Mouse (Mus musculus): ENCODE measurements around the gene Gria1. TPM values are rescaled to one million over a fixed set of nuclear protein-coding genes. Genes with fewer than 3 reads are reported as not detected.

Gene Gria1
- polyA plus RNA-seq, 1 experiment from 2014 or later: 1.1 TPM

DNA sequence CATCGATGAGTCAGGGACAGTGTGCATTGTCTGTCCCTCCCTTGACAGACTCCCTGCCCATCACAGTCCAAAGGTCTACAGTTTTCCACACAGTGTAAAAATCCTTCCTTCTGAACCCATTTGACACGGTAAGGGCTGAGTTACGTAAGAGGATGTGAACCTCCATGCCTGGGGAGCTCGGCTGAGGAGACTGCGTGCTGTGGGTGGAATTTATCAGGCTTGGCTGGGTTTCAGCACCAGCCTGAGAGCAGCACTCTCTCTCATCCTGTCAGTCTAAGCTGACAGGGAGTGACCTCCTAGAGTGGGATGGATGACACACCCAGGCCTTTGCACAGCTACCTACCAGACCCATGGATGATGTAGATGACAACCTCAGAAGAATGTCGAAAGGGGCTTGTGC lies 158.9 kb downstream of the Gria1 start:
- Histone ChIP-seq H3K4me3 (ENCODE audit: low read depth, low read length) (no peak overlapping the region), H3K27me3 (replicated peaks; ENCODE audit: control insufficient read depth, insufficient read depth, low read length) (no peaks in the 10 kb centered on the region), H3K4me1 (replicated peaks; ENCODE audit: control insufficient read depth, insufficient read depth, low read length) (no peaks in the 10 kb centered on the region), H3K4me2 (ENCODE audit: low read length) (no peak overlapping the region), H3K9ac (ENCODE audit: low read length) (no peak overlapping the region), H3K27ac (ENCODE audit: low read depth) (no peak overlapping the region), H3K9me3 (ENCODE audit: control insufficient read depth, low read length) (no peaks in the 10 kb centered on the region), H3K36me3 (ENCODE audit: control insufficient read depth, insufficient read depth, low read length) (no peaks in the 10 kb centered on the region)
- 72% methylated on average over 6 of the region's 6 CpGs for WGBS
- ATAC-seq (replicated peaks; ENCODE audit: low FRiP score, low TSS enrichment, low read depth) (no peak), DNase-seq (ENCODE audit: low spot score) (no peak)

DNA sequence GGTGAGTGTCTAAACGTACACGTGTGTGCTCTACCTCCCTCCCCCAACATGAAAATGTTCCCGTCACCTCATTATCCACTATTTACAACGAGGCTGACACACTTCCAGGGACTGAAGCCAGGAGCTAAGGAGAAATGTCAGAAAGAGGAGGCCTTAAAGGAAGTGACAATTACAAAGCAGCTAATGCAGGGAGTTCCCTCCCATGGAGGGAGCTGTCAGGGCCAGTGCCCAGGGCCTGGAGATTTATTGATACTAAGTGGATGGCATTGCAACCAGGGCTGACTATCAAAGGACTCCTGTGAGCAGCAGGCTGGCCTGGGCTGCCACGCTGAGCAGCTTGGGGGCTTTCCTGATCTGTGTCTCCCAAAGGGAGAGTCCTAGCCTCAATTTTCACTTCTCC lies 163.0 kb downstream of the Gria1 start:
- ATAC-seq (replicated peaks; ENCODE audit: low FRiP score, low TSS enrichment, low read depth) (no peak), DNase-seq (ENCODE audit: low spot score) (no peak)
- WGBS: 58% methylated on average over 5 of the region's 5 CpGs
- H3K36me3 ChIP-seq (ENCODE audit: control insufficient read depth, insufficient read depth, low read length): no peaks in the 10 kb centered on the region
- no peaks in the 10 kb centered on the region for H3K4me1 ChIP-seq (replicated peaks; ENCODE audit: control insufficient read depth, insufficient read depth, low read length)
- no peak overlapping the region for H3K4me3 ChIP-seq (ENCODE audit: low read depth, low read length)
- H3K27ac ChIP-seq (ENCODE audit: low read depth): no peak overlapping the region
- H3K9ac ChIP-seq (ENCODE audit: low read length): no peak overlapping the region
- no peaks in the 10 kb centered on the region for H3K27me3 ChIP-seq (replicated peaks; ENCODE audit: control insufficient read depth, insufficient read depth, low read length)
- no peak overlapping the region for H3K4me2 ChIP-seq (ENCODE audit: low read length)
- H3K9me3 ChIP-seq (ENCODE audit: control insufficient read depth, low read length): no peaks in the 10 kb centered on the region

DNA sequence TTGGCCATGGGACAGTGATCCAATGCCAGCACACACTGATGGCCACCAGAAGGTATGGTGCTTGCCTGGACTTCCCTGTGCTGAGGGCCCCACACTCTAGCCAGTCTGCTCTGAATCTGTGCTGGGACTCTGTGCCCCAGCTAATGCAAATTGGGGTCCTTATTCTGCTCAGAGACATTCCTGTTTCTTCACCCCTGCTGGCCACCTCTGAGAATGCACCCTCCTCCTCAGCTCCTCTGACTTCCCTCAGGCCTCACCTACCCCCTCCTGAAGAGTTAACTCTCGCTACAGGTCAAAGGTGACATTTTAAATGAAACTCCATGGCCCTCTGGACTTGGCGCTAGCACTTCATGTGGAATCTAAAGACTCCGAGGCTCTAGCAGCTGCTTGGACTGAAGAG lies 165.4 kb downstream of the Gria1 start:
- no peaks in the 10 kb centered on the region for H3K36me3 ChIP-seq (ENCODE audit: control insufficient read depth, insufficient read depth, low read length)
- ATAC-seq (replicated peaks; ENCODE audit: low FRiP score, low TSS enrichment, low read depth): no peak
- no peaks in the 10 kb centered on the region for H3K4me1 ChIP-seq (replicated peaks; ENCODE audit: control insufficient read depth, insufficient read depth, low read length)
- no peak overlapping the region for H3K4me2 ChIP-seq (ENCODE audit: low read length)
- H3K27ac ChIP-seq (ENCODE audit: low read depth): no peak overlapping the region
- DNase-seq (ENCODE audit: low spot score): no peak
- H3K9ac ChIP-seq (ENCODE audit: low read length): no peak overlapping the region
- H3K4me3 ChIP-seq (ENCODE audit: low read depth, low read length): no peak overlapping the region
- H3K27me3 ChIP-seq (replicated peaks; ENCODE audit: control insufficient read depth, insufficient read depth, low read length): no peaks in the 10 kb centered on the region
- WGBS: 29% methylated on average over 3 of the region's 3 CpGs
- H3K9me3 ChIP-seq (ENCODE audit: control insufficient read depth, low read length): no peaks in the 10 kb centered on the region

DNA sequence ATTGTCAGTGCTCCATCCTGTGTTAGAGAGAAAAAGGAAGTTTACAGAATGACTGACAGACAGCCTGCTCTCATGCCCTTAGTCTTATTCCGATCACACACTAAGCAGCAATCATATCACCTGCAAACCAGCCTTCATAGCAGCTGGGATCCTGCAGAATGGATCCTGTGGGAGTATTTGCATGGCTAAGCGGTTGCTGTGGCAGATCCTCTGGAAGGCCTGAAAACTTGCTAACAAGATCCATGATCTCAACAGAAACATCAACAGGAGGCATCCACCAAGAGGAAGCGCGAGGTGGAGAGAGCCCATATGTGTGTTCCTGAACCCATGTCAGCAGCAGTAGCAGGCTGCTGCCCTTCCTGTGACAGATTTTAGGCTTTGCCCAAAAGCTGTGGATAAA lies 173.0 kb downstream of the Gria1 start:
- no peak overlapping the region for H3K4me2 ChIP-seq (ENCODE audit: low read length)
- no peaks in the 10 kb centered on the region for H3K36me3 ChIP-seq (ENCODE audit: control insufficient read depth, insufficient read depth, low read length)
- no peak overlapping the region for H3K4me3 ChIP-seq (ENCODE audit: low read depth, low read length)
- H3K27ac ChIP-seq (ENCODE audit: low read depth): no peak overlapping the region
- H3K9me3 ChIP-seq (ENCODE audit: control insufficient read depth, low read length): no peaks in the 10 kb centered on the region
- no peak for DNase-seq (ENCODE audit: low spot score)
- no peaks in the 10 kb centered on the region for H3K27me3 ChIP-seq (replicated peaks; ENCODE audit: control insufficient read depth, insufficient read depth, low read length)
- no peak overlapping the region for H3K9ac ChIP-seq (ENCODE audit: low read length)
- WGBS: 86% methylated on average over 4 of the region's 4 CpGs
- H3K4me1 ChIP-seq (replicated peaks; ENCODE audit: control insufficient read depth, insufficient read depth, low read length): no peaks in the 10 kb centered on the region
- no peak for ATAC-seq (replicated peaks; ENCODE audit: low FRiP score, low TSS enrichment, low read depth)

DNA sequence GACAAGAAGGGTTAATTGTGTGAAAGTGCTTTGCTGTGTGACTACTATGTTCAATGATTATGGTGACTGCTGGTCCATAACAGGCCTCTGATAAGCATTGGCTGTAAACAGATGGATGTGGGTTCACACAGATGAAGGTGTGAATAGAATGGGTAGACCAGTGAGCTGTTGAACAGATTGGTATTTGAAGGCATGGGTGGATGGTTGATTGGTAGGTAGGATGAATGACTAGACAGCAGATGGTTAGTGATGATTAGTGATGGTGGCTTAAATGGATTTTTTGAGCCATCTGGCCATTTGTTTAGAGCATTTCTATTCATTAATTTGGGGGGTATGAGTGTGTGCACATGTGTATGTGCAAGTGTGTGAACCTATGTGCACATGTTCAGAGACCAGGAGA lies 173.9 kb downstream of the Gria1 start:
- H3K9me3 ChIP-seq (ENCODE audit: control insufficient read depth, low read length): no peaks in the 10 kb centered on the region
- H3K27ac ChIP-seq (ENCODE audit: low read depth): no peak overlapping the region
- H3K4me1 ChIP-seq (replicated peaks; ENCODE audit: control insufficient read depth, insufficient read depth, low read length): no peaks in the 10 kb centered on the region
- no peak overlapping the region for H3K4me2 ChIP-seq (ENCODE audit: low read length)
- no peak for ATAC-seq (replicated peaks; ENCODE audit: low FRiP score, low TSS enrichment, low read depth)
- no peaks in the 10 kb centered on the region for H3K27me3 ChIP-seq (replicated peaks; ENCODE audit: control insufficient read depth, insufficient read depth, low read length)
- no peak for DNase-seq (ENCODE audit: low spot score)
- H3K9ac ChIP-seq (ENCODE audit: low read length): no peak overlapping the region
- no peaks in the 10 kb centered on the region for H3K36me3 ChIP-seq (ENCODE audit: control insufficient read depth, insufficient read depth, low read length)
- H3K4me3 ChIP-seq (ENCODE audit: low read depth, low read length): no peak overlapping the region

DNA sequence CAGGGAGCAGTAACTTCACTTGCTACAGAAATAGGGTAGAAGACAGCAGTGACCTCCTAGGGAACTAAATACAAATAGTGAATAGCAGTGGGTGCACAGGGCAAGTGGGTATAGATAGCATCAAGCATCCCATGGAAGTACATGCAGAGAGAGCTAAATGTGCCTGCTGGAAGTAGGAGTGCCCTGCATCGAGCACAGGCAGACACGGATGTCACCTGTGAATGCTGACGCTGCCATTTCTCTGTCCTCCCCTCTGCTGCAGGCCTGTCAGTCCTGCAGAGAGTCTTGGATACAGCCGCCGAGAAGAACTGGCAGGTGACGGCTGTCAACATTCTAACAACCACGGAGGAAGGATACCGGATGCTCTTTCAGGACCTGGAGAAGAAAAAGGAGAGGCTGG lies 178.2 kb downstream of the Gria1 start:
- WGBS: 83% methylated on average over 8 of the region's 8 CpGs
- Histone ChIP-seq H3K27ac (ENCODE audit: low read depth) (no peak overlapping the region), H3K9ac (ENCODE audit: low read length) (no peak overlapping the region), H3K4me3 (ENCODE audit: low read depth, low read length) (no peak overlapping the region), H3K4me2 (ENCODE audit: low read length) (no peak overlapping the region), H3K4me1 (replicated peaks; ENCODE audit: control insufficient read depth, insufficient read depth, low read length) (no peaks in the 10 kb centered on the region), H3K9me3 (ENCODE audit: control insufficient read depth, low read length) (no peaks in the 10 kb centered on the region), H3K36me3 (ENCODE audit: control insufficient read depth, insufficient read depth, low read length) (no peaks in the 10 kb centered on the region), H3K27me3 (replicated peaks; ENCODE audit: control insufficient read depth, insufficient read depth, low read length) (no peaks in the 10 kb centered on the region)
- DNase-seq (ENCODE audit: low spot score) (no peak), ATAC-seq (replicated peaks; ENCODE audit: low FRiP score, low TSS enrichment, low read depth) (no peak)

DNA sequence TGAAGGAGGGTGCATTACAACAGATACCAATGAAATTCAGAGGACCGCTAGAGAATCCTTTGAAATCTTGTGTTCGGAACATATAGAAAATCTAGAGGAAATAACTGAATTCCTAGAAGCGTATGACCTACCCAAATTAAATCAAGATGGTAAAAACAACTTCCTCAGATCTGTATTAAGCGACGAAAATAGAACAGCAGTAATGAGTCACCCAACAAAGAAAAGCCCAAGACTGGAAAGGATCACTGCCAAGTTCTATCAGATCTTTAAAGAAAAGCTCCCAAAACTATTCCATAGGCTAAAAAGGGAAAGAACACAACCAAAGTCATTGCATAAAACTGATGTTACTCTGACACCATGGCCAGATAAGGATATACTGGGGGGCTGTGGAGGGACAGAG lies 183.6 kb downstream of the Gria1 start:
- no peak for DNase-seq (ENCODE audit: low spot score)
- Histone ChIP-seq H3K4me2 (ENCODE audit: low read length) (no peak overlapping the region), H3K4me3 (ENCODE audit: low read depth, low read length) (no peak overlapping the region), H3K4me1 (replicated peaks; ENCODE audit: control insufficient read depth, insufficient read depth, low read length) (peaks cover 5% of the 10 kb centered on the region), H3K9ac (ENCODE audit: low read length) (no peak overlapping the region), H3K27me3 (replicated peaks; ENCODE audit: control insufficient read depth, insufficient read depth, low read length) (no peaks in the 10 kb centered on the region), H3K9me3 (ENCODE audit: control insufficient read depth, low read length) (no peaks in the 10 kb centered on the region), H3K36me3 (ENCODE audit: control insufficient read depth, insufficient read depth, low read length) (no peaks in the 10 kb centered on the region), H3K27ac (ENCODE audit: low read depth) (no peak overlapping the region)
- WGBS: 79% methylated on average over 5 of the region's 5 CpGs
- ATAC-seq (replicated peaks; ENCODE audit: low FRiP score, low TSS enrichment, low read depth): no peak

DNA sequence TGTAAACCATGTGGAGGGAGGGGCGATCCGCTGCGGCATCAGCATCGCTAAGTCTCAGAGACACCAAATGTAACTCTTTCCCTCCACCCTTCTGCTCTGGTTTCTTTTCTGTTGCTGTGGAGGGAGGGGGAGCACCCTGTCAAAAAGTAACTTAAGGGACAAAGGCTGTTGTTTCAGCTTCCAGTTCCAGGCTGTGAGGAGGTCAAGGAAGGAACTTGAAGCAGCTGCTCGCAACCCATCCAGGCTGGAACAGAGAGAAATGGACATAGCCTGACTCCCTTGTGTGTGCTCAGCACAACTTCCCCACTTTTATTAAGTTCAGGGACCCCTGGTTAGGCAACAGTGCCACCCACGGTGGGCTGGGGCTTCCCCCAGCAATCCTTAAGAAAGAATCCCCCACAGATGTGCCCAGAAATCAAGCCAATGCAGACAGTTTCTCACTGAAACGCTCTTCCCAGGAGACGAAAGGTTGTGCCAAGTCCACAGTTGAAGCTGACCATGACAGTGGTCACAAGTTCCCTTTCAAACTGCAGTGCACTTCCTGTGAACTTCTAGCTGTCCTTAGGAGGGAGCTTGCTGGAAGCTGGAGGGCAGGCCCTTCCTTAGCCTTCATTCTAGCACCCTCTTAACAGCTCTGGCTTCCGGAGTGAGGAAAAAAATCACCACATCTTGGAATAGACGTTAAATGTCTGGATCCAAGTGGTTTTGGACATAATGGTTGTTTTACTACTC lies 190.2 kb downstream of the Gria1 start:
- Histone ChIP-seq H3K27me3 (replicated peaks; ENCODE audit: control insufficient read depth, insufficient read depth, low read length) (no peaks in the 10 kb centered on the region), H3K36me3 (ENCODE audit: control insufficient read depth, insufficient read depth, low read length) (no peaks in the 10 kb centered on the region), H3K9ac (ENCODE audit: low read length) (no peak overlapping the region), H3K4me1 (replicated peaks; ENCODE audit: control insufficient read depth, insufficient read depth, low read length) (peaks cover 5% of the 10 kb centered on the region), H3K4me3 (ENCODE audit: low read depth, low read length) (no peak overlapping the region), H3K9me3 (ENCODE audit: control insufficient read depth, low read length) (no peaks in the 10 kb centered on the region), H3K4me2 (ENCODE audit: low read length) (no peak overlapping the region), H3K27ac (ENCODE audit: low read depth) (no peak overlapping the region)
- WGBS: 51% methylated on average over 10 of the region's 10 CpGs
- no peak for DNase-seq (ENCODE audit: low spot score)
- ATAC-seq (replicated peaks; ENCODE audit: low FRiP score, low TSS enrichment, low read depth): no peak

DNA sequence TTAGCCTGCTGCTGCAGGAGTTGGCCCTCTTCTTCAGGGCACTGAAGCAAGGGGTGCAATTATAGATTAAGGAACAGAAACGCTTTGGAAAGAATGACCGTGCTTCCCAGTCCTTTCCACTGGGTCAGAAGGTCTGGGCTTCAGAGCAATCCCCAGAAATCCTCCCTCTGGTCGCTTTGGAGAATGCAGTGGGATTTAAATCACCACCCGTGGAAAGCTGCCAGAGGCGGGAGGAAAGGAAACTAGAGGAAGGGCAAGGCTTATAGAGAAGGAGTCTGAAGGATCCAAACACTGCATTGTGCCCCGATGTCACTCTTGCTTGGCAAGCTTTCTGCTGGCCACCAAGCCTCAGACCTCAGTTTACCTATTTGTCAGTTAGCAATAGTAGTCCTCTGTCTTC lies 193.2 kb downstream of the Gria1 start:
- Histone ChIP-seq H3K27me3 (replicated peaks; ENCODE audit: control insufficient read depth, insufficient read depth, low read length) (no peaks in the 10 kb centered on the region), H3K4me3 (ENCODE audit: low read depth, low read length) (no peak overlapping the region), H3K36me3 (ENCODE audit: control insufficient read depth, insufficient read depth, low read length) (no peaks in the 10 kb centered on the region), H3K27ac (ENCODE audit: low read depth) (no peak overlapping the region), H3K4me1 (replicated peaks; ENCODE audit: control insufficient read depth, insufficient read depth, low read length) (no peaks in the 10 kb centered on the region), H3K9ac (ENCODE audit: low read length) (no peak overlapping the region), H3K4me2 (ENCODE audit: low read length) (no peak overlapping the region), H3K9me3 (ENCODE audit: control insufficient read depth, low read length) (no peaks in the 10 kb centered on the region)
- 47% methylated on average over 6 of the region's 6 CpGs for WGBS
- no peak for ATAC-seq (replicated peaks; ENCODE audit: low FRiP score, low TSS enrichment, low read depth)
- DNase-seq (ENCODE audit: low spot score): no peak
